Mouse (Mus musculus) forebrain, embryonic 13.5 days (tissue): ENCODE measurements at regions not wholly inside any gene's neighbourhood (a gene's known extent, or its start where the extent isn't known, plus 50 kb on each side); places are given as distances from the start of the nearest gene placed in this dataset.

Source experiments
- ATAC-seq: fragments of 200-750 bp; cut with Nextera tagmentation; 2 replicates; pipeline ENCODE4 v1.8.0; 2017
- H3K27ac ChIP-seq: fragments of 300-500 bp; sonication (generic); 2 replicates; pipeline ENCODE4 v1.5.1; 2015; ENCODE audit warnings: inconsistent platforms, mild to moderate bottlenecking, moderate library complexity
- H3K27me3 ChIP-seq: fragments of 300-500 bp; sonication (generic); 2 replicates; pipeline ENCODE4 v1.6.1; 2015; ENCODE audit warnings: mild to moderate bottlenecking, inconsistent platforms
- H3K36me3 ChIP-seq: fragments of 300-500 bp; sonication (generic); 2 replicates; pipeline ENCODE4 v1.6.1; 2015; ENCODE audit warnings: mild to moderate bottlenecking, inconsistent platforms; ENCODE audit not compliant: poor library complexity, severe bottlenecking
- H3K4me1 ChIP-seq: fragments of 300-500 bp; sonication (generic); 2 replicates; pipeline ENCODE4 v1.6.1; 2015; ENCODE audit warnings: inconsistent platforms
- H3K4me2 ChIP-seq: fragments of 300-500 bp; sonication (generic); 2 replicates; pipeline ENCODE4 v1.6.1; 2015; ENCODE audit warnings: inconsistent platforms, mild to moderate bottlenecking, moderate library complexity
- H3K4me3 ChIP-seq: fragments of 300-500 bp; sonication (generic); 2 replicates; pipeline ENCODE4 v1.5.1; 2015; ENCODE audit warnings: mild to moderate bottlenecking, inconsistent platforms
- H3K9ac ChIP-seq: fragments of 300-500 bp; sonication (generic); 2 replicates; pipeline ENCODE4 v1.6.1; 2015; ENCODE audit warnings: mild to moderate bottlenecking, inconsistent platforms
- H3K9me3 ChIP-seq: fragments of 300-500 bp; sonication (generic); replicated peaks from 2 replicates; pipeline ENCODE4 v1.6.1; 2016; ENCODE audit warnings: inconsistent platforms
- whole genome bisulfite sequencing: fragments of 180-500 bp; shearing (Covaris S2); methylation state at CpG from one replicate; pipeline ENCODE4 v1.1.7; 2015; 5-methylcytosine and 5-hydroxymethylcytosine counted together

GRCm38 (mm10) chr17:89281321-89281720 lies 80.8 kb upstream of the Fshr start:
- 92% methylated on average over 2 of the region's 2 CpGs for WGBS
- H3K4me2 ChIP-seq, result no peak overlapping the region
- no peak for ATAC-seq
- peaks cover 17% of the 10 kb centered on the region for H3K9me3 ChIP-seq
- H3K4me1 ChIP-seq, result no peaks in the 10 kb centered on the region
- H3K27me3 ChIP-seq, result no peaks in the 10 kb centered on the region
- no peaks in the 10 kb centered on the region for H3K36me3 ChIP-seq
- H3K4me3 ChIP-seq, result no peak overlapping the region
- no peak overlapping the region for H3K9ac ChIP-seq
- no peak overlapping the region for H3K27ac ChIP-seq

GRCm38 (mm10) chr17:89272141-89272540 lies 71.7 kb upstream of the Fshr start:
- H3K27ac ChIP-seq, result no peak overlapping the region
- no peaks in the 10 kb centered on the region for H3K27me3 ChIP-seq
- no peak for ATAC-seq

GRCm38 (mm10) chr17:89255687-89256086 lies 55.2 kb upstream of the Fshr start:
- H3K9ac ChIP-seq, result no peak overlapping the region
- no peak; the same call in 1 of the 2 replicates for ATAC-seq
- WGBS, result 54% methylated on average over 3 of the region's 3 CpGs

More at GRCm38 (mm10) chr17:89272141-89272540, 71.7 kb upstream of the Fshr start:
- no peak overlapping the region for H3K4me2 ChIP-seq
- no peak overlapping the region for H3K4me3 ChIP-seq
- no peaks in the 10 kb centered on the region for H3K4me1 ChIP-seq
- no peaks in the 10 kb centered on the region for H3K9me3 ChIP-seq
- H3K9ac ChIP-seq, result no peak overlapping the region
- H3K36me3 ChIP-seq, result no peaks in the 10 kb centered on the region

GRCm38 (mm10) chr17:89250811-89251210 lies 50.3 kb upstream of the Fshr start:
- WGBS, result 84% methylated on average over 5 of the region's 5 CpGs
- ATAC-seq, result no peak
- no peaks in the 10 kb centered on the region for H3K9me3 ChIP-seq
- no peaks in the 10 kb centered on the region for H3K4me1 ChIP-seq
- no peaks in the 10 kb centered on the region for H3K27me3 ChIP-seq
- no peak overlapping the region for H3K4me2 ChIP-seq
- no peak overlapping the region for H3K4me3 ChIP-seq
- H3K9ac ChIP-seq, result no peak overlapping the region
- no peaks in the 10 kb centered on the region for H3K36me3 ChIP-seq
- H3K27ac ChIP-seq, result no peak overlapping the region

More at GRCm38 (mm10) chr17:89255687-89256086, 55.2 kb upstream of the Fshr start:
- Histone ChIP-seq H3K4me3 (no peak overlapping the region), H3K4me1 (no peaks in the 10 kb centered on the region), H3K36me3 (no peaks in the 10 kb centered on the region), H3K27me3 (no peaks in the 10 kb centered on the region), H3K27ac (no peak overlapping the region), H3K9me3 (no peaks in the 10 kb centered on the region), H3K4me2 (no peak overlapping the region)
